Mouse (Mus musculus) ES-E14 (cell line): ENCODE results near the gene Tial1.

ENCODE experiments used
- MAFK ChIP-seq: IDR thresholded peaks from 2 replicates; pipeline ENCODE4 v1.6.1; 2014; ENCODE audit warnings: mild to moderate bottlenecking, low read depth, low read length, inconsistent platforms; ENCODE audit not compliant: insufficient read depth
- ZC3H11A ChIP-seq: IDR thresholded peaks from 2 replicates; pipeline ENCODE4 v1.6.1; 2012; ENCODE audit warnings: low read depth, mild to moderate bottlenecking, inconsistent platforms, low read length, borderline replicate concordance

GRCm38 (mm10) chr7:128392071-128392971, 69.2 kb downstream of the Tial1 start:
- no peak for TF ChIP-seq MAFK
- no peak for TF ChIP-seq ZC3H11A
